Mouse (Mus musculus): ENCODE measurements around the gene Lpcat1.

Lpcat1 gene

DNA sequence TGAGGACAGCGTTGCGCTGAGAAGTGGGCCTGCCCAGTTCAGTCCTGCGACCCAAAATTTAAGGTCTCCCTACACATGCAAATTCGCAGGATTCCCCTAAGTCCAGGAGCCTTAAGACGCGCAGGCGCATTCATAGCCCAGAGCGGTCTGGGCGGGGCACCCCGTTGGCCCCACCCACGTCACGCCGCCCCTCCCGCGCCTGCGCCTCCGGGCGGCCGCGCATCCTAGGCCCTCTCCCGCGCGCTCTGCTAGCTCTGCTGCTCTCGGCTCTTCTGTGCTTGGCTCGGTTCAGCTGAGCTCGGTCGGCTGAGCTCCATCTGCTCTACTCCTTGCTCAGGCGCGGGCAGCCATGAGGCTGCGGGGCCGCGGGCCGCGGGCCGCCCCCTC lies at the start of gene Lpcat1:
Gene Lpcat1 (plus strand): TSS at position 164 of the 387 bp plus-strand sequence.
- DNase-seq (ENCODE audit: low spot score), result peak; percentile 88

DNA sequence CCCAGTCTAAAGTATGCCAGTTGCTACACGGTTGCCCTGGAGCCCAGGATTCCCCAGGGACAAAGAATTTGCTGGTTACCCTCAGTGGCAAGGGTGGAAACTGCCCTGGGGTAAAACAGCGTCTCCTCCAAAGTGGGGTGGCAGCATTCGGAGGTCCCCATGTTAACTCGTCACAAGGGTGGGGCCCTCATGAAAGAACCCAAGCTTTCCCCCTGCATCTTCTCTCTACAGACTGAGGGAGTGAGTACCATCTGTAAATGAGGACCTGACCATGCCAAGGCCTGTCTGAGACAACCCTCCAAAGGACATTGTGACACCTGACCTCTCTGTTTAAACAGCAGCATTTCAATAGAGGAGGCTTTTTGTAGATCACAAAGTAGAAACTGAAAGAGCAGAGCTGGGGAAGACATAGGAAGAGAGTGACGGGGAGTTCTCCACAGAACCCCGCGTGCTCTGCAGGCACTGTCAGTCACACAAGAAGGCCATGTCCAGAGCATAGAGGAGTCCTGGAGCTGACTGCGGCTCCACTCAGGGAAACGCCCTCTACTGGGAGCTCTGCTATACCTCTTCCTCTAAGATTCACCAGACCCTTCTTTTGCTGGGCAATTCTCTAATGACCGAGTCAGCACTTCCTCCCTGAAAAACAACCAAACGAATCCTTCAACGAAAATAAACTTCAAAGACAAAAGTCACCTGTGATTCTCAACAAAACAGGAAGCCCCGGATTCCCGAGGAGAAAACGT lies 49.3 kb upstream of the Lpcat1 start:
- no peak for DNase-seq (ENCODE audit: low spot score)

DNA sequence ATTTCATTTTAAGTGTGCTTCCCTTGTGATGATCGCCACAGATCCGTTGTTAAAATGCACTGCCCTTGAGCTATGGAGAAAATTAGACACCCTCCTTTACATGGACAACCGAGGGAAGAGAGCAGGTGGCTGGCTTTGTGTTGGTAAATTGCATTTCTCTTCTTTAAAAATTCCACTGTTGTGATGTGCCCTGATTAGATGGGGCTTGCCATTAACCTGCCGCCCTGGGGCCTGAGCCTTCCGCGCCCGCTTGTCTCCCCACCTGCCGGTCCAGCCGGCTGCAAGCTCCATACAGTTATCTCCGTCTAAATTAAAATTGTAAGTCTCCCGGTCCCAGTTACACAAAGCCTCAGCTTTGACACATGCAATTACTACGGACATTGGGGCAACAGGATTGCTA lies 48.7 kb upstream of the Lpcat1 start:
- DNase-seq (ENCODE audit: low spot score), result no peak

DNA sequence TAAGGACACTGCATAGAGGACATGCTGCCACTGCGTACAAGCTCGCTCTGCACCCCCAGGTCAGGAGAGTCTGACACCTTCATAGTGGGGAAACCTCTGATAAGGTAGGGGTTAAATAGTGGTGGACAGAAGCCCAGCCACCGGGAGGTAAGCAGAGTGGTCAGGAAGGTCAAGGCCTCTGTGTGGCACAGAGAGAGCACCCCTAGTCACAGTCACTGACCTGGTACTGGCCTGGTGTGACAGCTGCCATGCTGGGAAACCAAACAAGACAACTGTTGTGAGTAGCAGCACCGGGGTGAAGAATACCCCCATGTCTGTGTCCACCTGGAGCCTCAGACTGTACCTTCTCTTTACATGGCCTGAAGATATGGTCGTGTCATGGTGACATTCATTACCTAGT lies 47.8 kb upstream of the Lpcat1 start:
- no peak for DNase-seq (ENCODE audit: low spot score)

DNA sequence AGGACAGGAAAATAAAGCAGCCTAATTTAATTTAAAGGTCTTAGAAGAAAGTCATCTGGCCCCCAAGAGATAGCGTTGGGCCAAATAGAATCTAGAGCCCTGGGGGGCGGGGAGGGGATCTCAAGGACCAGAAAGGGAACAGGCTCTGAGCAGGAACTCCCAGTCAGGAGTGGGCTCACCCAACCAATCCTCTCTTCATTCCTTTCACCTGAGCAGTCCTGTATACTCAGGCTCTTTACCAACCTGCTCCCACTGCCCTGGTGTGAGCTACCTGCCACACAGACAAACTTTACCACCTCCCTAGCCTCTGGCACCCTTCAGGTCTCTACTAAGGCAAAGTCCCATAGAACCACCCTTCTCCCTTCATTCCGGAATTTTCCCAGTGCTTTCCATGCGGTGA lies 44.0 kb upstream of the Lpcat1 start:
- no peak for DNase-seq (ENCODE audit: low spot score)

DNA sequence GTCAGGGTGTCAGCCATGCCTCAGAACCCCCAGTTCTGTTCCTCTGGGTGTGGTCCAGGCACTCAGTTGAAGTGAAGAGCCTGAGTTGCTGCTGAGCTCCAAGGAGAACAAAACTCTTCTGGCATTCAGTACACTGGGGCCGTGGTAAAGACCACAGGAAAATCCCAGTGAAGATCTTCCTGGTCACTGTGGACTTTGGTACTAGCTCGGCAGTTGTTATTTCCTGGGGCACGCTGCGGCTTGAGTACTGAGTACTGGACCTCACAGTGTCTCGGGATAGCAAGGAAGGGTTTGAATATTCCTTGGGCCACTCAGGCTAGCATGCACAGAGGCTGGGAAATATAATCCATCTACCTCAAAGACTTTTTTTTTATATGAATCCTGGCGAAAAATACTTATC lies 42.0 kb upstream of the Lpcat1 start:
- DNase-seq (ENCODE audit: low spot score), result no peak

DNA sequence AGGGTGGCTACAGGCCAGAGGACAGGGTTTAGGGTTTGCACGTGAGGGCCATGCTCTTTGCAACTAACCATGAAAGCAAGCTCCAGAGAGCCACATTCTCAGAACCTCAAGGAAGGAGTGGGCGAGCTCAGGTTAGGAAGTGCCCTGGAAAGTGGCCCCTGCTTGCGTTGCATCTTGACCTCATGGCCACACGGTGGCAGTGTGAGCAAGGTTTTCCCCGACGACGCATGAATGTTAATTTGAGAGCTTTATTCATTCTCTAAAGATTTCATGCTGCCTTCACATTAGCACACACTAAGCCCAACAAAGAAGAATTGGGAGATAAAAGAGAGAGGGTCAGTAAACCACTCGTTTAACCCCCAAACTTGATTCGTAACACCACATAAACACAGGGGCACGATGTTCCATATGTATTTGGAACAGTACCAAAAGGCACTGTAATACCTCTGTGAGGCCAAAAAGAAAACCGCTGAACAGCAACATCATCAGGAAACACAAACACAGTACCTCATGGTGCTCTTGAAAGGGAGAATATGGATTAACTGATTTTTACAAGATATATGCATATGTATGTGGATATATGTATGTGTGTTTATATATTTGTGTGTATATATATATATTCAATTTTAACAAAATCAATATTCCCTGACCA lies 41.0 kb upstream of the Lpcat1 start:
- DNase-seq (ENCODE audit: low spot score), result peak; percentile 72

DNA sequence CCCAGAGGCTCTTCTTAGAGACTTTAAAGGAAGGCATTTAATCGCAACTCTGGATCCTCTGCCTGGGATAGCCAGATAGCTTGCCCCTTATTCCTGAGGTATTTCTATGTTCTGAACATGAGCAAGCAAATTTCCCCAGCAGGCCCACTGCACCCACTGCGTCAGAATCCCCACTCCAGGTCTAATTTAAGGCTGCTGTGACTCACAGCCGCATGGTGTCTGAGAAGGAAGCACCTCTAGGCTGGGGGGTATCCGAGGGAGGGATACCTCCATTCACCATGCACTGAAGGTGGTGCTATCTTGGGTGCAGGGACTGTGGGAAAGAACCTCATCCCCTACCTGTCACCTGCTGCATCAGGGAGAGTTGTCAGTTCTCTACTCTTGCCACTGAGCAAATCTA lies 40.4 kb upstream of the Lpcat1 start:
- DNase-seq (ENCODE audit: low spot score), result no peak

DNA sequence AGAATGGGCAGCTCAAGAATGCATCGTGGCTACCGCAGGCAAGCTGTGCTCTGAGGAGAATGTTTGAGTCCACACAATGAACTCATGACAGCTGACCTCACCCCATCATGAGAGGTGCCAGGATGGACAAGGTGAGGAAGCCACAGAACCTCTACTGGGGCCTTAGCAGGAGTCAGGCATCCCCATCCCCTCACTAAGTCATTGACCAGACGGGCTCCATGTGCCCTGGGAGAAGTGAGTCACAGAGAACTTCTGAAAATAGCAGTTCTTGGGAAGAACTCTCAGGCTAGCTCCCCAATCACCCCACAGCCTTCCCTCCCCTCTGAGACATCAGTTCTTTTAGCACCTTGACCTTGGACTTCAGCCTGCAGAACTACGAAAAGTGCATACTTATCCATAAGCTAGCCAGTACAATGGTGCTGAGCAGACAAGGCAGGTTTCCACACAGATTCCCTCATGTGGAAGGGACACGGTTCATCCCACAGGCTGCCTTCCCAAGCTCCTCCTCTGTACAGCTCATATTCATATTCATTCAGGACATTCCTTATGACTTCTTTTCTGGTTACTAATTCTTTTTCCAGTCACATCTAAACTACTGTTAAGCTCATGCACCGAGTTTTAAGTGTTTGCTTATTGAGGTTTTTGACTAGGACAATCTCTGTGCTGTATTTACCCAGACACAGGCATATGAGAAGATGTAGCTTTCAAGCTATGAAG lies 37.2 kb upstream of the Lpcat1 start:
- no peak for DNase-seq (ENCODE audit: low spot score)

DNA sequence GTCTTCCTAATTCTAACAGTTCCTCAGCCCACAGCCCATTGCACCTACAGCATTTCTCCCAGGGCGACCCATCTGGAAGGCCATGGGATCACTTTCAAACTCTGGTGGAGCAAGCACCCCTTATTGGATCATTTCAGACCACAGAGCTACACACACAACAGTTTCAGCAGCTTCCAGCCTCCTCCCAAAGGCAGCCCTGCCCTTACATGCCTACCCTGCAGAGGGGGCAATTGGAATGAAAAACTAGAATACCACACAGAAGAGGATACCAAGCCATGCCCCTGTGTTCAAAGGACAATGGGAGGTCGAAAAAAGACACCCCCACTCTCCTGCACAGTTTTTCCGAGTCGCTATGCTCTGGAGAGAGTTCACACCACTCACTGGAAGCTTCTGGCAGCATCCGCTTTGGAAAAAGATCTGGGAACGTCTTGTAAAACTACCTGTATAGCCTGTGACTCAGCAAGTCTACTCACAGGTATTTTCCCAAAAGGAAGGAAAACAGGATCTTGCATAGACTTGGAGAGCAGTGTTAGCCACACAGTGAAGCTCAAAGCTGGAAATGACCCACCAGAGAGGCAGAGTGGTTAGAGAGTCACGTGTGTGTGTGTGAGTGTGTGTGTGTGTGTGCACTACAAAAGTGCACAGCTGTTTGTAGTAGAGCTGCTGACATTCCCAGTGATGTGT lies 34.4 kb upstream of the Lpcat1 start:
- no peak for DNase-seq (ENCODE audit: low spot score)

DNA sequence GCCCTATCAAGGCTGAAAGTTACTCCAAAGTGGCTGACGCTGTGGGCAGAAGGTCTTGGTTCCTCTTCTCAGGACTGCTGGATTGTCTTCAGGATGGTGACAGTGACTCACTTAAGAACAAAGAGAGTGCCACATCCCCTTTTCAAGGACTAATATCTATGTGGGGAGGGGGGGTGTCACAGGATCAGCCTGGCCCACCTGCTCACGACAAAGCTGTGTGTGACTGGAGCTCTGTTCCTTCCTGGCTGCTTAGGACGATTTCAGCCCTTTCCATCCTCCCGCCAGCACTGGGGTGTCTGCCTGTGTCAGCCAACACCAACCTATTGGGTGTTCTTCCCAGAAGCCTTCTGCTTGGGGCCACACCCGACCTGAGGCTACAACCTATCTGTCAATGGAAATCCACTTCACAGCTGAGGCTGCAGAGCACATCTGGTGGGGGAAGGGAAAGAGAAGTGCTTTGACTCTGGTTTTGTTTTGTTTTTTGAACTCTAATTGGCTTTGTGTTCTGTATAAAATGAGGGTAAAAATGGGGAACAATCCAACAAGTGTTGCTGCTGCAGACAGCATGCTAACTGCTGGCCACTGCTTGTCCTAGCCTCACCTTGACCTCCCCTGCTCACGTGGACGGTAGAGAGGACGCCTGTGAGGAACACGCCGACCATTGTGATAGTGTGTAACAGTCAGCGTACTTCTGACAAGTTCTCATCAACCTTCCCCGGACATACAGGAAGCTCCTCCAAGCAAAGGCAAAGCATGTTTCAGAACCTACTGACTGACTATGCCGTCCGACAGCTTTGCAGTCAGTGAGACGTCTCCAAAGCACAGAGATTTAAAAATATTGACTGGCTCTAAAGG lies 33.1 kb upstream of the Lpcat1 start:
- DNase-seq (ENCODE audit: low spot score), result peak; percentile 56

DNA sequence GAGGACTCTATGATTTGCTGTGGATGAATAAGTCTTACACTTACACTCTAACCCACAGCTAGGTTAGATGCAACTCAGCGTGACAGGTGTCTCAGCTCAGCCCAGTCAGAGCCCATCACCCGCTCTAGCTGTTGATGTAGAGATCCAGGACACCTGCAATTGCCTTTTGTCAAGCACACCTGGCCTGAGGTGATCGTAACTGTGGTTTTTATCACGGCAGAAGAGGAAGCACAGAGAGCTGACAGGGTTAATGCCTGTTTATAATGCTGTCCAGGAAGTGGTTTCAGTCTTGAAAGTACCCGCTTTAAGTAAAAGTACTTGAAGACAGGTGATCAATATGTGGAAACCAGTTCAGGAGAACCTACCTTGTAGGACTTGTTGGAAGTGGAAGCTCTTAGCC lies 32.3 kb upstream of the Lpcat1 start:
- DNase-seq (ENCODE audit: low spot score), result no peak

DNA sequence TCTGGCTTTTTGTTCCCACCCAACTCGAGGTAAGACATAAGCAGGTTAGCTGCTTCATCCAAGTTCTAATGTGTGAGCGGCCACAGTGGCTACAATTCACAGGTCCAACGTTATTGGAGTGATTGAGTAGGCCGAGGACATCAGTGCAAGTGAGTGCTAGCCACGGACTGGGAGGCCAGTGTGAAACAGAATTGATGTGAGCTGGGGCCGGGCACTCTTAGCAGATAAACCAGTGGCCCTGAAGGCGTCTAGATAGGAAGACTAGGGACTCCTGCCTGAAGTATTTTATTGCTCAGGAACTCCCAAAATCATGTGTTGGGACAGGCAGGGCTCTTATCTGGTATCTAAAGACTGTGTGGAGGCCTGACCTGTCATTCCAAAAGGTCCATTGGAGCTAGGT lies 31.3 kb upstream of the Lpcat1 start:
- DNase-seq (ENCODE audit: low spot score), result no peak

DNA sequence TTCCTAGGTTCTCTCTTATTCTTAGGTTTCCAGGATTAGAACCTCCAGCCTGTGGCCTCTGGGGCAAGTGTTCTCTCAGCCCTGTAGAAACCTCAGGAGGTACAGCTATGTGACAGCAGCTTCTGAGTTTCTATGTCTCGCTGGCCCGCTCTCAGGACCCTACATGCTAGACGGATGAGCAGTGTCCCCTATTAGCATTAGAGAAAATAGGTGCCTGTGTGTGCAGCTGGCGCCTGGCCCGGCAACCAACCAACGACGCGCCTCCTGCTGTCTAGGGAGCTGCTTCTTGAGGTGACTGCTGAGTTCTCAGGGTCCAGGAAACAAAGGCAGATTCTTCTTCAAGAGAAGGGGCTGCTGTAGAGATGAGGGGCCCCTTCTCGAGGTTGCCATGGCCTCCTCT lies 27.9 kb upstream of the Lpcat1 start:
- no peak for DNase-seq (ENCODE audit: low spot score)

DNA sequence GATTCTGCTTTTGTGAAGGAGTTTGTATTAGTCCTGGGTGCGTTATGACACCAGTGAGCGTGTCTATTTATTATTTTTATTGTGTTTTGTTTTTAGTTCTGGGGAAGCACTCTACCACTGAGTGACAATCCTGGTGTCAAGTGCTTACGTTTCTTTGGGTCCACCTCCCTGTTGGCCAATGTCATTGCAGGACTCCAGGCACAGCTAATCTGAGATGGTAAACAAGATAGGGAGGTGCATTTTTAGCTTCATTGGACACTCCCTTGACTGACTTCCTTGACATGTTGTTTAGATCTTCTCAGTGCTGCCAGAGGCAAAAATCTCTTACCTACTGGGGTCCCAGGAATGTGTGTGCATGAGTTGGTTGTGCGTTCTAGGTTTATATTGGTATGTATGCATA lies 26.0 kb upstream of the Lpcat1 start:
- no peak for DNase-seq (ENCODE audit: low spot score)

DNA sequence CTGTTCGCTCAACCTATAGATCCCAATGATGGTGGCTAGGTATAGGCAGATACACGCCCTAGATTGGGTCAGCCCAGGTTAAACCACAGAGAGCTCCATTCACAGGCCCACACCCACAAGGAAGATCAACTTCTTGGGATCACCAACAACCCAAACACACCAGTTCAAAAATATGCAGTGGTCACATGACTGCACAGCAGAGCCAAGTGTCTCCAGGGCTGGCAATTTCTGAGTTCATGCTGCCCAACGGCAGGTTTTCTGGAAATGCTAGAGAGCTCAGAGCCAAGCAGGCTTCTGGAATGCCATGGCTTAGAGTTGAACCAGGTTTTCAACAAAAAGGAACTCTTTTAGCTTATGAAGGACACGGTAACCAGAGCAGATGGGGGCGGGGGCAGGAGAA lies 25.3 kb upstream of the Lpcat1 start:
- no peak for DNase-seq (ENCODE audit: low spot score)

DNA sequence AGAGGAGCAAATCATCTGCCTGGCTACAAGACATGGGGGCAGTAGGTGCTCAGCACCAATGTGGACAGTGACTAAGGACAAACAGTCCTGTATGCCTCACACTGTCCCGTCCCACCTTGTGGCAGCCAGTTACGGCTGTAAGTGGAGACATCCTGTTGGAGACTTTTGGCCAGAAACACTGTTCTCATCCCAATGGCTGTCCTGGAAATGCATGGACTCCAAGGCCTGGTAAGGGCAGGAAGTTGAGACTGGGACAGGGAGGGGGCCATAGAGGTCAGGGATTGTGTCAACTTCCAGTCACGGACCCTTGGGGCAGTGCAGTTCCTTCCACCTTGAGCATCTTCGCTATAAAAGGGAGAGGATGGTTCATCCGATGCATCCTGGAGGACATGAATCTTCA lies 24.6 kb upstream of the Lpcat1 start:
- DNase-seq (ENCODE audit: low spot score), result no peak

DNA sequence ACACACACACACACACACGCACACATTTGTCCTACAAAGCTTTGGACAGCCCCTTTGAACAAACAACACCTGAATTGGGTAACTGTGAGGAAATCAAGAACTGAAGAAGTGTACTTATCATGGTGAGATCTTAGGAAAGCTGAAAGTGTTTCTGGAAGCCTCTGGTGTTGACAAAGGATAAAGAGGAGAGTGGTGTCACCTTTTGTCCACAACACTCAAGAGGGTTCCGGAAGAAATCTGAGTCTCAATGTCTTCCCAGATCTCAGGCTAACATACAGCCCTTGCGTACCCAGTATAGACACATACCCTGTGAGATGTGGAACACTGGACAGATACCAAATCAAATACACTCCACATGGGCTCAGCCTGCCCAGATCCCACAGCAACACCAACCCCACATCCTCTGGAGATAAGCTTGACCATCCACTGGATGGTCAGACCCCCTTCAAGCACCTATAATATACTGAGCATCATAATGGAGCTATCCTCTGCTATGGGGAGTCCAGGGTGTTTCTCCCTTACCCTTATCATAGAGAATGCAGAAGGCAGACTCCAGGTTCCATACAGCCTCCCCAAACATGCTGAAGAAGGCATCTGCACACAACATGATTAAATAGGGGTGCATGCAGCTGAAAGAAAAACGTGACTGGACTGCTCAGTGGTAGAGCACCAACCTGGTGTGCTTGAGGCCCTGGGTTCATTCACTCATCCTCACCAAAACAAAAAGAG lies 23.7 kb upstream of the Lpcat1 start:
- peak; percentile 79 for DNase-seq (ENCODE audit: low spot score)

DNA sequence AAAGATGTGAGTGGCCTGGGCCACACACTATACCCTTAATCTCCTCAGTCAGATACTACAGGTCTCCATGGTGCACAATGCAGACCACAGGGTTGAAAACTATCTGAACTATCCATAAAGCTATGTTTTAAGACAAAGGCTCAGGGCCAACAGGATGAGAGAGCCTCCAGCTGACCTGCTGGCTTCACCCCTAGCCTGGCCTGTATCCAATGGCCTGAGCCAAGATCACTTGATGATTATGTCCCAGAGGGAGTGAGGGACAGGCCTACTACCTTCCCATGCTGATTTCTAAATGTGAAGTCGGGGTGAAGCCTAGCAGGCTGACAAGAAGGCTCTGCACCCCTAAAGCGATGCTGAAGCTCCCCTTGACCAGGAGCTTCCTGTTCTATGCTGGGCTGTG lies 21.9 kb upstream of the Lpcat1 start:
- DNase-seq (ENCODE audit: low spot score), result no peak

DNA sequence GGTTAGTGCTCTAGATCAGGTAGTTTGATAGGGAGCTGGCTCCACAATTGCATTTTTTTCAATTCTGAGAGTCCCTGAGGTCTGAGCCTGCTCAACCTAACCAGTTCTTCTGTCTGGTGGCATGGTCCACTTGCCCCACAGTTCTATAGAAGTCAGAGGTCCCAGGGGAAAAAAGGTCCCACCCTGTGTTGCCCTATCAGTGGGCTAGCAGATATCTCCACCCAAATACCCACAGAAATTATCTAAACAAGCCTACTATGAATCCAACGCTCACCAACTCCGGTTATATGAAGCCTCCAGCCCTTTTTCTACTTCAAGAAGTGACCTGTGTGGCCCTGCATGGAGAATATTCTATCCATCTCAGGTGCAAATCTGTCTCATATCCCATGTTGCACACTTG lies 20.9 kb upstream of the Lpcat1 start:
- DNase-seq (ENCODE audit: low spot score), result peak; percentile 78

DNA sequence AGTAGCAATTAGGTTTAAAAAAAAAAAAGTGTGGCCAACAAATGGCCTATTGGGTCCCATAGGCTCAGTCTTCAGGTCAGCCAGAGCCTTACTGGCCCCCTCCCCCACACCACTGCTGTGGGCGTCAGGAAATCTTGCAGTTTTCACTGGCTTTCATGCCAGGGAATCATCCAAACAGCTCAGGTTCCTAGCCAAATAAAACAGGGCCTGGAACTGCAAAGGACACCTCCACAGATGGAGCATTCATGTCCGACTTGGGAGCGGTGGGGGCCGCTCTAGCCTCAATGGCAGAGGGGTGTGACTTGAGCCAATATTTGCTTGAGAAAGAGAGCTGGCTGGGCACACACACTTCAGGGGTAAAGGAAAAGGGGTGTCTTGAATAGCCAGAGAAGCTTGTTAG lies 20.5 kb upstream of the Lpcat1 start:
- no peak for DNase-seq (ENCODE audit: low spot score)

All from c-Kit-positive CD71-positive TER-119-positive erythroid progenitor cells, embryonic 14.5 days (primary cell).